Mouse (Mus musculus) embryonic facial prominence, embryonic 14.5 days (tissue): ENCODE data around the gene Ssc4d. TPM values are rescaled to one million over a fixed set of nuclear protein-coding genes. Genes with fewer than 3 reads are reported as not detected.

Experiments
- ATAC-seq: fragments of 200-750 bp; cut with Nextera tagmentation; 2 replicates; pipeline ENCODE4 v1.8.0; 2017; ENCODE audit warnings: low read depth, moderate number of reproducible peaks, moderate TSS enrichment
- DNase-seq: peaks from one replicate; pipeline ENCODE4 v3.0.0-alpha.2; 2015; ENCODE audit warnings: low spot score
- H3K27ac ChIP-seq: fragments of 300-500 bp; sonication (generic); replicated peaks from 2 replicates; pipeline ENCODE4 v1.5.1; 2014; ENCODE audit warnings: low read depth, mild to moderate bottlenecking, low read length, moderate library complexity
- H3K27me3 ChIP-seq: fragments of 300-500 bp; sonication (generic); replicated peaks from 2 replicates; pipeline ENCODE4 v1.6.1; 2014; ENCODE audit warnings: low read length; ENCODE audit not compliant: control insufficient read depth, insufficient read depth
- H3K36me3 ChIP-seq: fragments of 300-500 bp; sonication (generic); 2 replicates; pipeline ENCODE4 v1.6.1; 2014; ENCODE audit warnings: low read length, mixed read lengths; ENCODE audit not compliant: control insufficient read depth, insufficient read depth
- H3K4me1 ChIP-seq: fragments of 300-500 bp; sonication (generic); 2 replicates; pipeline ENCODE4 v1.6.1; 2014; ENCODE audit warnings: antibody characterized with exemption, low read length; ENCODE audit not compliant: control insufficient read depth, insufficient read depth
- H3K4me2 ChIP-seq: fragments of 300-500 bp; sonication (generic); 2 replicates; pipeline ENCODE4 v1.6.1; 2014; ENCODE audit warnings: low read depth, mild to moderate bottlenecking, low read length, moderate library complexity, mixed read lengths
- H3K4me3 ChIP-seq: fragments of 300-500 bp; sonication (generic); 2 replicates; pipeline ENCODE4 v1.5.1; 2014; ENCODE audit warnings: low read depth, mild to moderate bottlenecking, low read length
- H3K9ac ChIP-seq: fragments of 300-500 bp; sonication (generic); 2 replicates; pipeline ENCODE4 v1.6.1; 2014; ENCODE audit warnings: low read depth, mild to moderate bottlenecking, low read length, moderate library complexity, mixed read lengths
- H3K9me3 ChIP-seq: fragments of 300-500 bp; sonication (generic); 2 replicates; pipeline ENCODE4 v1.6.1; 2016; ENCODE audit warnings: low read length; ENCODE audit not compliant: control insufficient read depth
- WGBS: fragments of 180-500 bp; shearing (Covaris S2); extraction: QIAGEN DNeasy Blood & Tissue Kit; methylation state at CpG from one replicate; pipeline ENCODE4 v1.1.7; 2014; 5-methylcytosine and 5-hydroxymethylcytosine counted together
- polyA plus RNA-seq: library from polyadenylated mRNA; unstranded; fragments of >200 nt; fragmentation: Nextera tagmentation; extraction: Ambion mirVana; gene quantifications from 2 replicates; pipeline ENCODE4 v1.2.1, GENCODE M21; 2014

Gene Ssc4d
- polyA plus RNA-seq, 1 experiment from 2014 or later = 3.2 TPM

DNA sequence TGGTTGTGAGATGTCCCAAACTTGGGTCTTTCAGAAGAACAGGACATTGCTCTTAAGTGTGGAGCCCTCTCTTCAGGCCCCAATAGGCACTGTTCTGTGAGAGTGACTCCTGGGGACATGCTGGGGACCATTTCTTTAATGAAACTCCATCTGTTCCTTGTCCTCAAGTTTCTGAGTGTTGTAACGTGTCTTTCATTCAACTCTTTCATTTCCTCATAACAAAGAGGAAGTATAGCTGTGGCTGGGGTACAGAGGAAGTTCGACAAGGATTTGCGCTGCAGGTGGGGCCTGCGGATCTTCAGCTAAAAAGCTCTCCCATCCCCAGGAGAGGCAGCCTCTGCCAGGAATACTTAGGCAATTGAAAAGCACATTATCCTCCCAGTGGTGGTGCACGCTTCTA is 16.3 kb upstream of the Ssc4d start:
- Histone ChIP-seq H3K4me1 (0 out of 2 replicates have a peak, but pooled peaks cover 2% of the 10 kb centered on the region), H3K9ac (no peak overlapping the region), H3K36me3 (no peaks in the 10 kb centered on the region), H3K27me3 (no peaks in the 10 kb centered on the region), H3K4me3 (no peak overlapping the region), H3K9me3 (no peaks in the 10 kb centered on the region), H3K27ac (no peak overlapping the region), H3K4me2 (no peak overlapping the region)
- WGBS = 70% methylated on average over 5 of the region's 5 CpGs
- ATAC-seq = no peak
- DNase-seq = no peak

DNA sequence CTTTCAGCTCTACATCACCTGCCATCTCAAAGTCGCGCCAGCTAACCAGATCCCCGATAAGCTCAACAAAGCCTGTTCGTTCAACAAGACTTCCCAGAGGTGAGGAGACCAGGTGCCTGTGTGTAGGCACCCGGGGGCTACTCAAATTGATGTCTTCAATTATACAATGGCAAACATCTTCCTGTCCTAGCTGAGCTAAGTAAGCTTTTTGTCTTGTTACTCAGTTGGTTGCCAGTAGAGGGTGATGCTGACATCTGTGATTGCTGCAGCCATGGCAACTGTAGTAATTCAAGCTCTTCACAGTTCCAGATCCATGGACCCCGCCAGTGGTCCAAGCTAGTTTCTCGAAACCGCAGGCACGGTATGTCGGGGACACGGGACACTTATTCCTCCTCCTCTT is 12.9 kb upstream of the Ssc4d start:
- DNase-seq (peak; percentile 44), ATAC-seq (no peak)
- Histone ChIP-seq H3K36me3 (no peaks in the 10 kb centered on the region), H3K4me2 (no peak overlapping the region), H3K9ac (no peak overlapping the region), H3K27me3 (no peaks in the 10 kb centered on the region), H3K9me3 (no peaks in the 10 kb centered on the region), H3K4me3 (no peak overlapping the region), H3K4me1 (no peaks in the 10 kb centered on the region), H3K27ac (no peak overlapping the region)
- 61% methylated on average over 11 of the region's 11 CpGs for WGBS

DNA sequence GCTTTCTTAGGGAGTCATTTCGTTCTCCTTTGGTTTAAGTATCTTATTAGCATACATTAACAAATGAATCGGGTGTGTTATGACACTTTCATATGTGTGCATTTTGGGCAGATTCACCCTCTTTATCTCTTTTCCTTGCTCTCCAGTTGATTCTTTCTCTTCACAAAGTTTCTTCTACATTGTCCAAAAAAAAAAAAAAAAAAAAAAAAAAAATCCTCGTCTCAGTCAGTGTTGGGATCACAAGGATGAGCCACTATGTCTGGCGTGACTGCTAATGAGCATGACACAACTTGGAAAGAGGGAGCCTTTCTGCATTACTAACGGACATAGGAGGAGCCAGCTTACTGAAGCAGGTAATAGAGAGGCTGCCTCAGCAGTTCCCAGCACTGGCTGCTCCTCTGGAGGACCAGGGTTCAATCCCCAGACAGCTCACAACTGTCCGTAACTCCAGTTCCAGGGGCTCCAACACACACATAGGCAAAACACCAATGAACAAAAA is 10.3 kb upstream of the Ssc4d start:
- no peaks in the 10 kb centered on the region for H3K9me3 ChIP-seq
- H3K27ac ChIP-seq = no peak overlapping the region
- no peak overlapping the region for H3K9ac ChIP-seq
- ATAC-seq = no peak
- H3K36me3 ChIP-seq = no peaks in the 10 kb centered on the region
- DNase-seq = no peak
- no peaks in the 10 kb centered on the region for H3K4me1 ChIP-seq
- no peaks in the 10 kb centered on the region for H3K27me3 ChIP-seq
- no peak overlapping the region for H3K4me3 ChIP-seq
- no peak overlapping the region for H3K4me2 ChIP-seq
- WGBS = 62% methylated on average over 6 of the region's 6 CpGs

DNA sequence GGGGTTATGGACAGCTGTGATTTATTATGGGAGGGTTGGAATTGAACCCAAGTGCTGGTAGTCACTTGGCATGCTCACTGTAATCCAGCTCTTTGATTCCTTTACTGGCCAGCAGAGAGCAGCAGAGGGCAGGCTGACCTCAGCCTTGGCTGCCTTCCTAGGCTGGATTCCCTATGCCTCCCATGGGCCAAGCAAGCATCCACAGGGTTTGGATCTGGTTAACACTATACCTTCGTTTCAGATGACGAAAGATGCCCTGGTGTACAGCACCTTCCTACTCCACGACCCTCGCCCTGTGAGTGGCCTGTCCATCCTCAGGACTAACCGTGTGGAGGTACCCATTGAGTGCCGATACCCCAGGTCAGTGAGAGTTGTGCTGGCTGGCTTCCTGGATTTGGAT is 8.1 kb upstream of the Ssc4d start:
- Histone ChIP-seq H3K27ac (no peak overlapping the region), H3K4me1 (no peaks in the 10 kb centered on the region), H3K4me3 (no peak overlapping the region), H3K4me2 (no peak overlapping the region), H3K9ac (no peak overlapping the region), H3K36me3 (no peaks in the 10 kb centered on the region), H3K27me3 (no peaks in the 10 kb centered on the region), H3K9me3 (no peaks in the 10 kb centered on the region)
- 29% methylated on average over 6 of the region's 6 CpGs for WGBS
- DNase-seq = peak; percentile 69
- ATAC-seq = peak; percentile 63

DNA sequence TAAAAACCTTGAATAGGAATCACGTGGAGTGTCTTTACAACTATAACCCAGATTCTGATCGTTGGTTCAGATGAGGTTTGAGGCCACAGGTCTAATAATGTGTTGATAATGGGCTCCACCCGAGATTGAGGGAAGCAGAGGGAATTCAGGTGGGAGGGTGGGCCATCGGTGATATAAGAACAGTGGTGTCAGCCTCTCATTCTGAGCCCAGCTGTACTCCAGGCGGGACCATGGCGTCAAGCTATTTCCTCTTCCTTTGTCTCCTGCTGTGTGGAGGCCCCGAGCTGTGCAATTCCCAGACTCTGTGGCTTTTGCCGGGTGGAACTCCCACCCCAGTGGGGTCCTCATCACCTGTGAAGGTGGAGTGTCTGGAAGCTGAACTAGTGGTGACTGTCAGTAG is 5.6 kb upstream of the Ssc4d start, which contains the start of gene Zp3:
Zp3 (plus strand) TSS at position 196 of the 400 bp plus-strand sequence.
- DNase-seq (no peak), ATAC-seq (no peak)
- no peaks in the 10 kb centered on the region for H3K36me3 ChIP-seq
- H3K9me3 ChIP-seq = no peaks in the 10 kb centered on the region
- H3K27me3 ChIP-seq = no peaks in the 10 kb centered on the region
- WGBS = 75% methylated on average over 8 of the region's 8 CpGs
- H3K4me3 ChIP-seq = no peak within 1 kb of the TSS
- H3K4me1 ChIP-seq = no peaks in the 10 kb centered on the region
- H3K27ac ChIP-seq = no peak within 1 kb of the TSS
- no peak within 1 kb of the TSS for H3K9ac ChIP-seq
- H3K4me2 ChIP-seq = no peak within 1 kb of the TSS

DNA sequence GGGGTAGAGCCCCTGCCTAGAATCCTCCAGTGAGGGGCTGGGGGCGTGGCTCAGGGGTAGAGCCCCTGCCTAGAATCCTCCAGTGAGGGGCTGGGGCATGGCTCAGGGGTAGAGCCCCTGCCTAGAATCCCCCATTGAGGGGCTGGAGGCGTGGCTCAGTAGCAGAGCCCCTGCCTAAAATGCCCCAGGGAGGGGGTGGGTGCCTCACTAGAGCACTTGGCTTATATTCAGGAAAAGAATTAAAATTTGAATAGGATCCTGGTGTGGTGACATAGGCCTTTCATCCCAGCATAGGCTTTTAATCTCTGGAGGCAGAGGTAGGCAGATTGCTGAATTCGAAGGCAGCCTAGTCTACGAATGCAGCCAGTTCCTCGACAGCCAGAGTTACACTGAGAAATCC is 5.0 kb upstream of the Ssc4d start:
- Histone ChIP-seq H3K4me2 (no peak overlapping the region), H3K9me3 (no peaks in the 10 kb centered on the region), H3K9ac (no peak overlapping the region), H3K4me3 (no peak overlapping the region), H3K27me3 (no peaks in the 10 kb centered on the region), H3K4me1 (no peaks in the 10 kb centered on the region), H3K27ac (no peak overlapping the region), H3K36me3 (no peaks in the 10 kb centered on the region)
- DNase-seq = no peak
- WGBS = 79% methylated on average over 5 of the region's 5 CpGs
- ATAC-seq = no peak

DNA sequence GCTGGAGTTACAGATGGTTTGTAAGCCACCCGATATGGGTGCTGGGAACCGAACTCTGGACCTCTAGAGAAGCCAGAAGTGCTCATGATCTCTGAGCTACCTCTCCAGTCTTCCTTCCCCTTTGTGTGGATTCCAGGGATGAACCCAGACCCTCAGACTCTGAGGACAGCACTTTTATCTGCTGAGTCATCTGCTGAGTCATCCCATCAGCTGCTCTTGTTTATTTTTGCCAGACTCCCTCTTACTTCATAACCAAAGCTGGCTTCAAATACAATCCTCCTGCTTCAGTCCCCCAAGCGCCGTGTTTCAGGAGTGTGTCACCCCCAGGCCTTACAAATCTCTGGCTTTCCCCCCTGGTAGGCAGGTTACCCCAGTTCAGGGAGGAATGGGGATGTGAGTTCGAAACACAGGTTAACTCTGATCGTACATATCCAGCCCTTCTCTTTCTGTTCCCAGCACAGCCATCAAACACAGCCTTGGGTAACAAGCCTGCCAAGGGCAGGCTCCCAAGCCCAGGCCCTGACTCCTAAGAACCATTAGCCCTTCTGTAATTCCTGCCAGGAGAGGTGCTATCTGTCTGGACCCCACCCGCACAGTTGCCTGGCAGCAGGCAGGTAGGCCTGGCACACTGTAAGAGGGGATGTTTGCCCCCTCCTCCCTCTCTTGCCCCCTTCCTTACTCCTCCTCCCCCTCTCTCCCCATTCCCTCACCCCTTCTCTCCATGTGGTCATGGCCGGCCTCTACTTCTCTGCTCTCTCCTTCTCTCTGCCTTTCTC is 1.8 kb upstream of the Ssc4d start:
- no peak overlapping the region for H3K4me3 ChIP-seq
- no peak for DNase-seq
- ATAC-seq = no peak
- H3K36me3 ChIP-seq = no peaks in the 10 kb centered on the region
- H3K9ac ChIP-seq = no peak overlapping the region
- H3K27ac ChIP-seq = no peak overlapping the region
- H3K27me3 ChIP-seq = no peaks in the 10 kb centered on the region
- H3K9me3 ChIP-seq = no peaks in the 10 kb centered on the region
- no peaks in the 10 kb centered on the region for H3K4me1 ChIP-seq
- H3K4me2 ChIP-seq = no peak overlapping the region
- WGBS = 87% methylated on average over 8 of the region's 8 CpGs

DNA sequence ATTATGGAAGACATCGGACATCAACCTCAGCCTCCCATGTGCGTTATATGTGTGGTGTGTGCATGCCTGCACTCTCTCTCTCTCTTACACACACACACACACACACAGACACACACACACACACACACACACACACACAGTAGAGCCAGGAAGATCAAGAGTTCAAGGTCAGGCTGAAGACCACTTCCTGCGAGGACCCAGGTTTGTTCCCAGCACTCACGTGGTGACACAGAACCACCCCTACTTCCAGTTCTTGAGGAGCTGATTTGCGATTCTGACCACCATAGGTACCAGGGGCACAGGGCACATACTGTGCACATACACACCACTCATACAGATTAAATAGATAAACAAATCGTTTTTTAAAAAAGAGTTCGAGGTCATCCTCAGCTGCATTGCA is 2.5 kb downstream of the Ssc4d start:
- ATAC-seq (no peak), DNase-seq (no peak)
- WGBS = 88% methylated on average over 7 of the region's 7 CpGs
- Histone ChIP-seq H3K36me3 (no peaks in the 10 kb centered on the region), H3K27ac (no peak overlapping the region), H3K4me3 (no peak overlapping the region), H3K27me3 (no peaks in the 10 kb centered on the region), H3K4me1 (no peaks in the 10 kb centered on the region), H3K9me3 (no peaks in the 10 kb centered on the region), H3K9ac (no peak overlapping the region), H3K4me2 (no peak overlapping the region)

DNA sequence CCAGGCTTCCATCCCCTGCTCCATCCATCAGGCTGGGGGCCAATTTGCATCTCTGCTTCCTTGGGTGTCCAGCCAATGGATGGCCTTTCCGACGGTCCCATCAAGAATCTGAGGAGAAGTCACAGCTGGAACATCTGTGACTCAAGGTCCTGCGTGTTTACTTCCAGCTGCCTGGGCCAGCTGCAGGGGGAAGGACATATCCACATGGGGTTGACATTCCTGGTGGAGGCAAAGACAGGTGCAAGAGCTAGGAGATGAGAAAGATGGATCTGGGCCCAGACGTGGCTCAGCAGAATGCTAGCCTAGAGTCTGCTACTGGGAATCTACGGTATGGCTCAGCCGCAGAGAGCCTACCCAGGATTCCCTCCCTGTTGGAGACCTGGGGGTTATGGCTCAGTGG is 4.1 kb downstream of the Ssc4d start:
- H3K9ac ChIP-seq = no peak overlapping the region
- H3K27ac ChIP-seq = no peak overlapping the region
- H3K36me3 ChIP-seq = no peaks in the 10 kb centered on the region
- ATAC-seq = no peak
- H3K4me3 ChIP-seq = no peak overlapping the region
- H3K9me3 ChIP-seq = no peaks in the 10 kb centered on the region
- no peak overlapping the region for H3K4me2 ChIP-seq
- no peaks in the 10 kb centered on the region for H3K4me1 ChIP-seq
- peak; percentile 26 for DNase-seq
- no peaks in the 10 kb centered on the region for H3K27me3 ChIP-seq
- WGBS = 67% methylated on average over 6 of the region's 6 CpGs
